Mouse (Mus musculus) ES-Bruce4 (cell line): ENCODE results near the gene Lrrn4.

Experiments
- CTCF ChIP-seq: IDR thresholded peaks from one replicate; pipeline ENCODE4 v1.8.1; 2011; ENCODE audit warnings: low read depth, low read length
- POLR2A ChIP-seq: IDR thresholded peaks from one replicate; pipeline ENCODE4 v1.8.1; 2011; ENCODE audit warnings: low read length; ENCODE audit not compliant: insufficient read depth

GRCm38 (mm10) chr2:132869682-132870081, 11.0 kb downstream of the Lrrn4 start:
- TF ChIP-seq CTCF = no peak
- TF ChIP-seq POLR2A = no peak
